Mouse (Mus musculus) small intestine, adult 2 months (tissue): ENCODE measurements around the gene St5.

ENCODE experiments used
- CTCF ChIP-seq: fragments of 200-500 bp; IDR thresholded peaks from 2 replicates; pipeline ENCODE4 v1.5.1; 2012; ENCODE audit warnings: low read depth, mild to moderate bottlenecking, control low read depth, inconsistent platforms, low read length, moderate library complexity, mixed read lengths; ENCODE audit not compliant: insufficient replicate concordance, insufficient read length; ENCODE audit errors: extremely low read depth
- POLR2A ChIP-seq: fragments of 200-500 bp; IDR thresholded peaks from 2 replicates; pipeline ENCODE4 v1.6.1; 2012; ENCODE audit warnings: low read depth, mild to moderate bottlenecking, control low read depth, inconsistent platforms, low read length, moderate library complexity

DNA sequence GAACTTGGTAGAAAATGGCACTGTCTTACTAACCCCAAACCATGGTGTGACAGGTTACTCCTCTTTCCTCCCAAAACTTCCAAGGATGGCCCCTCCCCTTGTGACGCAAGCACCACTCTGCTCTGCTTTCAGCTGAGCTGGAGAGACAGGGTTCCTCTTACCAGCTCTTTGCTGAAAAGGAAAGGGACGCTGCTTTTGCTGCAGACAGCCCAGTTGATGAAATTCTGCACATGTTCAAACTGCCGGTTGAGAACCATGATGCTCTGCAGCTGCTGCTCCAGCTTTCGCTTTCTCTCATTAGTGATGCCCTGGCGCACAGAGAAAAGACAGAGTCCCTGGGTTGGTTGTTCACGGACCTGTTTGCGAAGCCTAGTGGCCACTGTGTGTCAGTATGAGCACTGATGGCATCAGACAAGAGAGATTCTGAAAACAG, 222.6 kb downstream of the St5 start:
- TF ChIP-seq CTCF (no peak), POLR2A (no peak)
